Mouse (Mus musculus) neural tube, embryonic 14.5 days (tissue): ENCODE results near the gene I0C0044D17Rik. TPM values are rescaled to one million over a fixed set of nuclear protein-coding genes. Genes with fewer than 3 reads are reported as not detected.
"Not testable (repeated sequence)": the region's sequence is repeated elsewhere in the genome, so short reads cannot be mapped to it uniquely, and the experiment has no call there.

ENCODE experiments used
- ATAC-seq: fragments of 200-750 bp; cut with Nextera tagmentation; 2 replicates; pipeline ENCODE4 v1.8.0; 2017; ENCODE audit warnings: low read depth, mild to moderate bottlenecking, moderate TSS enrichment, moderate library complexity
- H3K27ac ChIP-seq: fragments of 300-500 bp; sonication (generic); 2 replicates; pipeline ENCODE4 v1.5.1; 2014; ENCODE audit warnings: low read depth, mild to moderate bottlenecking, control low read depth, low read length, moderate library complexity, mixed read lengths
- H3K27me3 ChIP-seq: fragments of 300-500 bp; sonication (generic); 2 replicates; pipeline ENCODE4 v1.6.1; 2014; ENCODE audit warnings: low read length; ENCODE audit not compliant: control insufficient read depth, insufficient read depth
- H3K36me3 ChIP-seq: fragments of 300-500 bp; sonication (generic); 2 replicates; pipeline ENCODE4 v1.6.1; 2014; ENCODE audit warnings: low read length, mixed read lengths; ENCODE audit not compliant: control insufficient read depth, insufficient read depth
- H3K4me1 ChIP-seq: fragments of 300-500 bp; sonication (generic); 2 replicates; pipeline ENCODE4 v1.6.1; 2014; ENCODE audit warnings: low read length; ENCODE audit not compliant: control insufficient read depth, insufficient read depth
- H3K4me2 ChIP-seq: fragments of 300-500 bp; sonication (generic); 2 replicates; pipeline ENCODE4 v1.6.1; 2014; ENCODE audit warnings: mild to moderate bottlenecking, low read depth, low read length, control low read depth
- H3K4me3 ChIP-seq: fragments of 300-500 bp; sonication (generic); 2 replicates; pipeline ENCODE4 v1.5.1; 2014; ENCODE audit warnings: low read depth, low read length, control low read depth, mixed read lengths
- H3K9ac ChIP-seq: fragments of 300-500 bp; sonication (generic); replicated peaks from 2 replicates; pipeline ENCODE4 v1.6.1; 2014; ENCODE audit warnings: low read depth, mild to moderate bottlenecking, control low read depth, low read length, mixed read lengths
- H3K9me3 ChIP-seq: fragments of 300-500 bp; sonication (generic); 2 replicates; pipeline ENCODE4 v1.6.1; 2016; ENCODE audit warnings: low read length; ENCODE audit not compliant: control insufficient read depth
- WGBS: fragments of 180-500 bp; shearing (Covaris S2); extraction: QIAGEN DNeasy Blood & Tissue Kit; methylation state at CpG from one replicate; pipeline ENCODE4 v1.1.7; 2014; 5-methylcytosine and 5-hydroxymethylcytosine counted together
- polyA plus RNA-seq: library from polyadenylated mRNA; unstranded; fragments of >200 nt; fragmentation: Nextera tagmentation; extraction: Ambion mirVana; gene quantifications from 2 replicates; pipeline ENCODE4 v1.2.1, GENCODE M21; 2014

I0C0044D17Rik gene
- polyA plus RNA-seq = not detected in 2 replicates

- H3K36me3 ChIP-seq, H3K4me1 ChIP-seq, ATAC-seq, H3K4me2 ChIP-seq, H3K9ac ChIP-seq, H3K9me3 ChIP-seq, H3K27ac ChIP-seq, H3K4me3 ChIP-seq, H3K27me3 ChIP-seq: not testable (repeated sequence)
- 100% methylated on average over 1 of the region's 1 CpGs for WGBS
These were observed at the start of gene I0C0044D17Rik for GRCm38 (mm10) chr4:98823740-98824139. Gene I0C0044D17Rik, minus strand, starts transcription at chr4:98823840.

GRCm38 (mm10) chr4:98865386-98866237 is 42.0 kb upstream of the I0C0044D17Rik start:
- no peak overlapping the region for H3K9ac ChIP-seq
- no peak overlapping the region for H3K4me2 ChIP-seq
- H3K4me3 ChIP-seq = no peak overlapping the region
- H3K27me3 ChIP-seq = no peaks in the 10 kb centered on the region
- WGBS = 70% methylated on average over 14 of the region's 14 CpGs
- H3K36me3 ChIP-seq = no peaks in the 10 kb centered on the region
- H3K9me3 ChIP-seq = no peaks in the 10 kb centered on the region
- H3K4me1 ChIP-seq = no peaks in the 10 kb centered on the region
- no peak overlapping the region for H3K27ac ChIP-seq
- no peak for ATAC-seq

DNA sequence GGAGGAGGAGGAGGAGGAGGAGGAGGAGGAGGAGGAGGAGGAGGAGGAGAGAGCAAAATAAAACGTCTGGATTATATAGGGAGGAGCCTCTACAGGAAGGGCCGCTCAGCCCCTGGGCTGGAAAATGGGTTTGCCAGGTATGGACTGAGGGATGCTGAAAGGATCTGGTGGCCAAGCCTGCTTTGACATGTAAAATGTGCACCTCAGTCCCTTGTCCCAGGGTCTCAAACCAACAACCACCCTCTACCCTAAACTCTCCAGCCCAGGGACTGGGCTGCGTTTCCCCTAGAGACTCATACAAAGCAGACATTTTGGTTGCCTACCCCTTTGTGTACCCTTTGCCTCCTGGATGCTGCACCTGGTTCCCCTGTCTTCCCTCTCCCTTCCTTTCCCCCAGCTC is 40.9 kb upstream of the I0C0044D17Rik start:
- Histone ChIP-seq H3K4me1 (no peaks in the 10 kb centered on the region), H3K4me2 (no peak overlapping the region), H3K27me3 (no peaks in the 10 kb centered on the region), H3K4me3 (no peak overlapping the region), H3K9ac (no peak overlapping the region), H3K36me3 (no peaks in the 10 kb centered on the region), H3K27ac (no peak overlapping the region), H3K9me3 (no peaks in the 10 kb centered on the region)
- no peak for ATAC-seq
- WGBS = 86% methylated on average over 3 of the region's 3 CpGs

GRCm38 (mm10) chr4:98864094-98864493 is 40.5 kb upstream of the I0C0044D17Rik start:
- Histone ChIP-seq H3K4me3 (no peak overlapping the region), H3K27ac (no peak overlapping the region), H3K4me1 (no peaks in the 10 kb centered on the region), H3K9ac (no peak overlapping the region), H3K27me3 (no peaks in the 10 kb centered on the region), H3K9me3 (no peaks in the 10 kb centered on the region), H3K36me3 (no peaks in the 10 kb centered on the region), H3K4me2 (no peak overlapping the region)
- WGBS = 83% methylated on average over 1 of the region's 2 CpGs
- ATAC-seq = no peak

DNA sequence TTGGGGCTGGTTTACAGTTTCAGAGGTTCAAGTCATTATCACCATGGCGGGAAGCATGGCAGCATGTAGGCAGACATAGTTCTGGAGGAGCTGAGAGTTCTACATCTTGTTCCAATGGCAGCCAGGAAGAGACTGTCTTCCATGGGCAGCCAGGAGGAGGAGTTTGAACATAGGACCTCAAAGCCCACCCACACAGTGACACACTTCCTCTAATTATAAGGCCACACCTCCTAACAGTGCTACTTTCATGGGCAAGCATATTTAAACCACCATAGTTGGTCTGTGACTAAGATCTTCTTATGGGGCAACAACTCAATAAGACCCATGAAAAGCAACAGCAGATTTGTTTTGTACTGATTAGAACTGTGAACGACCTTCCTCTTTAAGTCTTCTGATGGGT is 39.8 kb upstream of the I0C0044D17Rik start:
- Histone ChIP-seq H3K9ac (no peak overlapping the region), H3K4me2 (no peak overlapping the region), H3K4me1 (no peaks in the 10 kb centered on the region), H3K9me3 (no peaks in the 10 kb centered on the region), H3K36me3 (no peaks in the 10 kb centered on the region), H3K27ac (no peak overlapping the region), H3K4me3 (no peak overlapping the region), H3K27me3 (no peaks in the 10 kb centered on the region)
- ATAC-seq = no peak
- 91% methylated on average over 2 of the region's 2 CpGs for WGBS

- WGBS = 76% methylated on average over 4 of the region's 4 CpGs
These were observed 34.7 kb upstream of the I0C0044D17Rik start for GRCm38 (mm10) chr4:98858151-98858855.

GRCm38 (mm10) chr4:98857037-98857648 is 33.5 kb upstream of the I0C0044D17Rik start:
- Histone ChIP-seq H3K27ac (no peak overlapping the region), H3K4me1 (no peaks in the 10 kb centered on the region), H3K9me3 (no peaks in the 10 kb centered on the region), H3K4me3 (no peak overlapping the region), H3K27me3 (no peaks in the 10 kb centered on the region), H3K4me2 (no peak overlapping the region), H3K9ac (no peak overlapping the region), H3K36me3 (no peaks in the 10 kb centered on the region)
- ATAC-seq = no peak
- WGBS = 79% methylated on average over 11 of the region's 11 CpGs

More at GRCm38 (mm10) chr4:98858151-98858855, 34.7 kb upstream of the I0C0044D17Rik start:
- H3K4me2 ChIP-seq = no peak overlapping the region
- no peaks in the 10 kb centered on the region for H3K9me3 ChIP-seq
- ATAC-seq = no peak
- no peaks in the 10 kb centered on the region for H3K36me3 ChIP-seq
- no peak overlapping the region for H3K27ac ChIP-seq
- H3K27me3 ChIP-seq = no peaks in the 10 kb centered on the region
- H3K4me3 ChIP-seq = no peak overlapping the region
- no peaks in the 10 kb centered on the region for H3K4me1 ChIP-seq
- no peak overlapping the region for H3K9ac ChIP-seq

- Histone ChIP-seq H3K36me3 (no peaks in the 10 kb centered on the region), H3K4me2 (no peak overlapping the region), H3K4me3 (no peak overlapping the region), H3K9me3 (no peaks in the 10 kb centered on the region), H3K27ac (no peak overlapping the region), H3K27me3 (no peaks in the 10 kb centered on the region), H3K4me1 (no peaks in the 10 kb centered on the region), H3K9ac (no peak overlapping the region)
- 88% methylated on average over 4 of the region's 4 CpGs for WGBS
- ATAC-seq = no peak
These were observed 30.3 kb upstream of the I0C0044D17Rik start for GRCm38 (mm10) chr4:98853926-98854325.

DNA sequence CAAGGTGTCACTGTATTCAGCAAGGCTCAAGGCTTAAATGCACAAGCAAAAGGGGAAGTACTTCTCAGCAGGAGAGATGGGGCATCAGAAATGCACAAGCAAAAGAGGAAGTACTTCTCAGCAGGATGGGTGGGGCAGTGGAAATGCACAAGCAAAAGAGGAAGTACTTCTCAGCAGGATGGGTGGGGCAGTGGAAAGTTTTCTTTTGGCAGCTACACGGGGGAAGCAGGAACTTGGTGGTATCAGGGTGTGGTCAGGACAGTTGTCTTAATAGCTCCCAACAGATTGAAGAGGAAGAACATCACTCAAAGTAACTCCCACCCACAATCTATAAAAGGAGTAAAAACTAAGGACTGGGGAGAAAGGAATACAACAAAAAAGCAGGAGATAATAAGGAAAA is 26.8 kb upstream of the I0C0044D17Rik start:
- not testable (repeated sequence) for H3K27me3 ChIP-seq, H3K36me3 ChIP-seq, H3K4me2 ChIP-seq, ATAC-seq, H3K9me3 ChIP-seq, H3K9ac ChIP-seq, H3K27ac ChIP-seq, H3K4me3 ChIP-seq, H3K4me1 ChIP-seq
- 71% methylated on average over 1 of the region's 1 CpGs for WGBS
